Mouse (Mus musculus): Measurements from ENCODE around the gene Mlec. TPM values are rescaled to one million over a fixed set of nuclear protein-coding genes. Genes with fewer than 3 reads are reported as not detected.

Mlec gene
- total and polyA plus RNA-seq, 3 experiments: 156 to 167 TPM; not detected in 1

DNA sequence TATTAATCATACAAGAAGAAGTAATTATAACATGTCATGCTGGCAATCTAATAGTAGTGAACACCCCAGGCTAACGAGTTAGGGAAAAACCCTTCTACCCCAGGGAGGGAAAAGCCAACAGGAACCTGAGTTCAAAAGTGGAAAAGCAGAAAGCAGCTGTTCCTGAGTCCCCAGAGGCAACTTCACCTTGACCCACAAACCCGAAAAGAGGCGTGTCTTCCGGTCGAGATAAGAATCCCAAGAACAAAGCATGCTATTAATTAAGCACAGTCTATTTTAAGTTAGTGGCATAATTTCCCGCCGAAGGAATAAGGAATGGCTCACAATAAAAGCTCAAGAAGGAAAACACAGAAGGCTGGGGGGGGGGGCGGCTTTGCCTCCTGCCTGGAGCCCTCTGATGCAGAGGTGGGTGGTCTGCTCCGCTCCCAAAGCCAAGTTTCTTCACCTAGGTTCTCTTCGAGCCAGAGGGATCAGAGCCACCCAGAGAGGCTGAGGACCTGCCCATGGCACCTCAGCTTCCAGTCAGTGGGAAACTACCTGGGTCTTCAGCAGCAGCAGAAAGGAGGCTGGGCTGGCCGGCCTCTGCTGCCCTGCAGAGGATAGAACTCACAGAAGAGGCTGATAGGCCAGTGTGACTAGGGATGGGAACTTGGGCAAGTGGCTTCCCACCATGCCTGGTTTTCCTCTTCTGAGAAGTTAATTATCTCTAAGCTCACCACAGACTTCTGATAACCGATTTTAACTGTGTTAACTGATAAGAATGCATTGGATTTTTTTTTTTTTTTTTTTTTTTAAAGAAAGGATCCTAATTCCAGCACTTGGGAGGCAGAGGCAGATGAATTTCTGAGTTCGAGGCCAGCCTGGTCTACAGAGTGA, 3.3 kb upstream of the Mlec start (continued):
- TF ChIP-seq USF2 (IDR thresholded peaks at IDR 0.05; ENCODE audit: borderline replicate concordance in 1 of 2, insufficient read depth in 1 of 2, low read depth in 1 of 2, low read length in 2 of 2) (no peak), ELF1 (IDR thresholded peaks at IDR 0.05; ENCODE audit: low read depth, low read length) (peak; percentile 50; the same call in 1 of the 2 replicates), SIN3A (IDR thresholded peaks at IDR 0.05; ENCODE audit: low read length) (0 out of 2 replicates have a peak, but pooled peaks have one; percentile 55), POLR2A (IDR thresholded peaks at IDR 0.05; ENCODE audit: control insufficient read depth in 1 of 2, insufficient read depth in 1 of 2, low read depth in 1 of 2, low read length in 2 of 2, poor library complexity in 1 of 2) (peak in 1 of 2 experiments; percentile 46; a peak in 1 of 4 replicates)

DNA sequence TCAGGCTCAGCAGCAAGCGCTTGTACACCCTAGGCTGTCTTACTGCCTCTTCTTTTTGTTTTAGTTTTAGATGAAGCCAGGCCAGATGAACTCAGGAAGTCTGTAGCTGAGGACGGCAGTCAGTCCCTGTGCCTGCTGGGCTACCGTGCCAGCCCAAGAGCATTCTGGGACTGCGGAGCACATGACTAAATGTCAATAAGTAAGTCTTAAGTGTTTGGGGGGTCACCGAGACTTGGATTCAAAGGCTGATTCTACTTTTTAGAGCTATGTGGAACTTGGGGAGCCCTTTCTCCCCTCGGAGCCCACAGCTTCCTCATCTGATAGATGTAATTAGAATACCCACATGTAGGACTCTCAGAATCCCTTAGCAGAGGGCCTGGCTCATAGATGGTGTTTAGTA, 2.7 kb upstream of the Mlec start:
- Histone ChIP-seq H3K27ac (ENCODE audit: control insufficient read depth, low read depth, low read length) (peak overlapping the region; percentile 91), H3K79me2 (ENCODE audit: control insufficient read depth, insufficient read depth, low read length, poor library complexity) (peaks cover 29% of the 10 kb centered on the region), H3K4me1 (ENCODE audit: control insufficient read depth in 1 of 2, insufficient read depth in 2 of 2, low read length in 2 of 2) (peaks cover 0 to 24% of the 10 kb centered on the region in 2 experiments; a peak in 3 of 4 replicates), H3K4me3 (ENCODE audit: control insufficient read depth in 1 of 2, insufficient read depth in 1 of 2, low read depth in 2 of 2, low read length in 2 of 2) (peak overlapping the region; percentile 57), H3K27me3 (ENCODE audit: control insufficient read depth in 1 of 2, insufficient read depth in 2 of 2, low read length in 2 of 2) (no peaks in the 10 kb centered on the region), H3K9me3 (replicated peaks; ENCODE audit: insufficient read depth, low read length) (no peaks in the 10 kb centered on the region), H3K36me3 (ENCODE audit: control insufficient read depth in 1 of 2, insufficient read depth in 2 of 2, low read length in 2 of 2) (peaks cover 0 to 23% of the 10 kb centered on the region in 2 experiments; a peak in 2 of 4 replicates), H3K9ac (ENCODE audit: control insufficient read depth, low read depth, low read length, poor library complexity, severe bottlenecking) (peak overlapping the region; percentile 90)
- DNase-seq (ENCODE audit: low read depth, low spot score): peak; percentile 82
- TF ChIP-seq MYC (IDR thresholded peaks at IDR 0.05; ENCODE audit: low read depth, low read length) (no peak), TAL1 (IDR thresholded peaks at IDR 0.05; ENCODE audit: low read length) (no peak), GABPA (IDR thresholded peaks at IDR 0.05; ENCODE audit: low read depth, low read length) (no peak), ZMIZ1 (IDR thresholded peaks at IDR 0.05; ENCODE audit: low read depth, low read length) (no peak), MXI1 (IDR thresholded peaks at IDR 0.05; ENCODE audit: low read depth, low read length) (peak; percentile 82), RCOR1 (IDR thresholded peaks at IDR 0.05; ENCODE audit: low read depth, low read length) (no peak), ZNF384 (IDR thresholded peaks at IDR 0.05; ENCODE audit: low read depth, low read length) (no peak), SIN3A (IDR thresholded peaks at IDR 0.05; ENCODE audit: low read length) (no peak; the same call in none of the 2 replicates), NELFE (IDR thresholded peaks at IDR 0.05; ENCODE audit: low read depth, low read length) (peak; percentile 52), HCFC1 (IDR thresholded peaks at IDR 0.05; ENCODE audit: low read depth, low read length) (peak; percentile 28; the same call in 1 of the 2 replicates), CHD1 (IDR thresholded peaks at IDR 0.05; ENCODE audit: low read depth, low read length) (no peak), UBTF (IDR thresholded peaks at IDR 0.05; ENCODE audit: borderline replicate concordance, insufficient read depth, low read depth, low read length) (no peak), RAD21 (IDR thresholded peaks at IDR 0.05; ENCODE audit: low read depth, low read length) (no peak), ZKSCAN1 (IDR thresholded peaks at IDR 0.05; ENCODE audit: low read depth, low read length) (no peak), ELF1 (IDR thresholded peaks at IDR 0.05; ENCODE audit: low read depth, low read length) (no peak; the same call in 1 of the 2 replicates), KAT2A (conservative IDR thresholded peaks at IDR 0.05; ENCODE audit: low read depth, low read length) (no peak), MAX (IDR thresholded peaks at IDR 0.05; ENCODE audit: low read length) (peak; percentile 10; the same call in 1 of the 2 replicates), GATA1 (IDR thresholded peaks at IDR 0.05; ENCODE audit: low read depth, low read length) (no peak), MAZ (IDR thresholded peaks at IDR 0.05; ENCODE audit: low read depth, low read length) (no peak), USF2 (IDR thresholded peaks at IDR 0.05; ENCODE audit: borderline replicate concordance in 1 of 2, insufficient read depth in 1 of 2, low read depth in 1 of 2, low read length in 2 of 2) (peak in 1 of 2 experiments; percentile 36; a peak in 1 of 4 replicates), ZC3H11A (IDR thresholded peaks at IDR 0.05; ENCODE audit: low read depth, low read length) (no peak), ETS1 (IDR thresholded peaks at IDR 0.05; ENCODE audit: low read depth, low read length) (no peak), BHLHE40 (IDR thresholded peaks at IDR 0.05; ENCODE audit: borderline replicate concordance, low read depth, low read length) (no peak), USF1 (IDR thresholded peaks at IDR 0.05; ENCODE audit: low read depth, low read length) (peak; percentile 84), POLR2AphosphoS5 (IDR thresholded peaks at IDR 0.05; ENCODE audit: borderline replicate concordance, low read depth, low read length) (no peak), TCF12 (IDR thresholded peaks at IDR 0.05; ENCODE audit: low read depth, low read length) (peak; percentile 22; the same call in 1 of the 2 replicates), TBP (IDR thresholded peaks at IDR 0.05; ENCODE audit: low read depth, low read length) (no peak; the same call in 1 of the 2 replicates), MAFK (IDR thresholded peaks at IDR 0.05; ENCODE audit: borderline replicate concordance, low read depth, low read length) (no peak), JUND (IDR thresholded peaks at IDR 0.05; ENCODE audit: low read depth, low read length) (no peak), CTCF (IDR thresholded peaks at IDR 0.05 in 2 of 3, conservative IDR thresholded peaks at IDR 0.05 in 1 of 3; ENCODE audit: control insufficient read depth in 1 of 3, insufficient read depth in 1 of 3, low read depth in 2 of 3, low read length in 3 of 3, poor library complexity in 1 of 3, severe bottlenecking in 1 of 3) (no peak), EP300 (IDR thresholded peaks at IDR 0.05; ENCODE audit: low read depth in 1 of 2, low read length in 2 of 2) (no peak; a peak in 1 of 4 replicates)
